Mouse (Mus musculus) CD4-positive, CD25-positive, alpha-beta regulatory T cell, adult 4 months (primary cell): ENCODE measurements around the gene Tmem150b. TPM values are rescaled to one million over a fixed set of nuclear protein-coding genes. Genes with fewer than 3 reads are reported as not detected.
A peak's percentile ranks its signal among the peaks of the same experiment; 100 is the strongest.

Experiments
- ATAC-seq: one replicate; pipeline ENCODE4 v1.8.0; 2017
- polyA plus RNA-seq, 2 experiments: library from polyadenylated mRNA; unstranded; fragments of 100-300 nt; shearing (Covaris generic); gene quantifications; one replicate each; pipeline ENCODE4 v1.2.1; 2017

The Tmem150b gene
- polyA plus RNA-seq, 2 experiments from 2014 or later = 0.47 TPM; not detected in 1

GRCm38 (mm10) chr7:4731090-4731489, 6.0 kb upstream of the Tmem150b start:
- ATAC-seq = no peak

- ATAC-seq = no peak
Measured at GRCm38 (mm10) chr7:4724359-4724758, 690 bp downstream of the Tmem150b start.

- peak; percentile 67 for ATAC-seq
Measured at GRCm38 (mm10) chr7:4723508-4723907, 1.5 kb downstream of the Tmem150b start.

- ATAC-seq = no peak
Measured at GRCm38 (mm10) chr7:4719276-4719675, 5.8 kb downstream of the Tmem150b start.

GRCm38 (mm10) chr7:4716955-4717354, 8.1 kb downstream of the Tmem150b start:
- no peak for ATAC-seq

GRCm38 (mm10) chr7:4712594-4712993, 12.5 kb downstream of the Tmem150b start:
- ATAC-seq = no peak

- ATAC-seq = peak; percentile 45
Measured at GRCm38 (mm10) chr7:4705098-4705497, 20.0 kb downstream of the Tmem150b start.

GRCm38 (mm10) chr7:4703195-4703594, 21.9 kb downstream of the Tmem150b start:
- no peak for ATAC-seq

GRCm38 (mm10) chr7:4702334-4702733, 22.7 kb downstream of the Tmem150b start:
- no peak for ATAC-seq

- ATAC-seq = no peak
Measured at GRCm38 (mm10) chr7:4693004-4693403, 32.0 kb downstream of the Tmem150b start.

- no peak for ATAC-seq
Measured at GRCm38 (mm10) chr7:4690951-4691653, 33.9 kb downstream of the Tmem150b start.

- no peak for ATAC-seq
Measured at GRCm38 (mm10) chr7:4690387-4690786, 34.7 kb downstream of the Tmem150b start, which contains the start of gene Brsk1. Brsk1 (plus strand) TSS chr7:4690604.

GRCm38 (mm10) chr7:4684632-4685417, 40.2 kb downstream of the Tmem150b start, which contains the start of gene Hspbp1:
Hspbp1 (minus strand) TSS chr7:4685068.
- peak; percentile 97 for ATAC-seq

GRCm38 (mm10) chr7:4684203-4684602, 40.8 kb downstream of the Tmem150b start:
- no peak for ATAC-seq

GRCm38 (mm10) chr7:4683307-4683706, 41.7 kb downstream of the Tmem150b start:
- ATAC-seq = no peak

- no peak for ATAC-seq
Measured at GRCm38 (mm10) chr7:4675200-4675599, 49.8 kb downstream of the Tmem150b start.

GRCm38 (mm10) chr7:4674114-4674731, 50.8 kb downstream of the Tmem150b start:
- peak; percentile 90 for ATAC-seq

GRCm38 (mm10) chr7:4671956-4672355, 53.1 kb downstream of the Tmem150b start:
- no peak for ATAC-seq

- no peak for ATAC-seq
Measured at GRCm38 (mm10) chr7:4670655-4671255, 54.3 kb downstream of the Tmem150b start.

- no peak for ATAC-seq
Measured at GRCm38 (mm10) chr7:4669156-4669555, 55.9 kb downstream of the Tmem150b start.

GRCm38 (mm10) chr7:4668506-4668905, 56.5 kb downstream of the Tmem150b start:
- ATAC-seq = no peak

- ATAC-seq = no peak
Measured at GRCm38 (mm10) chr7:4666871-4667270, 58.2 kb downstream of the Tmem150b start.

- peak; percentile 13 for ATAC-seq
Measured at GRCm38 (mm10) chr7:4663742-4664141, 61.3 kb downstream of the Tmem150b start.
